Mouse (Mus musculus): ENCODE measurements around the gene Aldoc. TPM values are rescaled to one million over a fixed set of nuclear protein-coding genes. Genes with fewer than 3 reads are reported as not detected.

The Aldoc gene
- total RNA-seq, 2 experiments from 2014 or later = 1.9 to 2.0 TPM

- DNase-seq = no peak
Observed at GRCm38 (mm10) chr11:78332676-78333075, 9.9 kb downstream of the Aldoc start.

DNA sequence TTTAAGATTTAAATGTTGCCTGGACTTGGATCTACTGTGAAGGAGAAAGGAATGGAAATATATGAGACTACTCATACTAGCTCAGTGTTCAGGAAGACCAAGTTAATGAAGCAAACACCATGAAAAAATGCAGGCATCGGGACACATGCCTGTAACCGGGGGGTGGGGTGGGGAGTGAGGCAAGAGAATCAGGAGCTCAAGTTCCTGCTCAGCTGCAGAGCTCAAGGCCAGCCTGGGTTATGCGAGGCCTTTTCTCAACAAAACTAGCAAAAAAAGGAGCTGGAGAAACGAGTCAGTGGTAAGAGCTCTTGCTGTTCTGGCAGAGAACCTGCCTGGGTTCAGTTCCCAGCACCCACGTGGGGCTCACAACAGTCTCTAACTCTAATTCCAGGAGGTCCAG lies 11.2 kb downstream of the Aldoc start:
- no peak for DNase-seq

DNA sequence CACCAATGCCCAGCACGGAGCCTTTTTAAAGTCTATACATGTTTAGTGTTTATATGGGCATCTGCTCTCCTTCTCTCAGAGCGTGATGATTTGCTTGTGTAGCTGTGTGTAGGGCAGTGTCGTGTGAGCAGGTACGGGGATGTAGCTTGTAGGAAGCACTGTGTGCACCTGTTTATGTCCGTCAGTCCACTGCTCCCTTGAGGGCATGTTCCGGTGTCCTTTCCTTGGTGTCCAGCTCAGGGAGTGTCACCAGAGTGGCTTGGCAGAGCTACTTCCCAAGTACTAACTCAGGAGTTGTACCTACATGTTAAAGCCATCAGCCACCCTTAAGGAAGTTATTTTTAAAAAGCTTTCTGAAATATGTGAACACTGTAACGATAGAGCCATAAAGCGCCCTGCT lies 14.3 kb downstream of the Aldoc start:
- DNase-seq = no peak

DNA sequence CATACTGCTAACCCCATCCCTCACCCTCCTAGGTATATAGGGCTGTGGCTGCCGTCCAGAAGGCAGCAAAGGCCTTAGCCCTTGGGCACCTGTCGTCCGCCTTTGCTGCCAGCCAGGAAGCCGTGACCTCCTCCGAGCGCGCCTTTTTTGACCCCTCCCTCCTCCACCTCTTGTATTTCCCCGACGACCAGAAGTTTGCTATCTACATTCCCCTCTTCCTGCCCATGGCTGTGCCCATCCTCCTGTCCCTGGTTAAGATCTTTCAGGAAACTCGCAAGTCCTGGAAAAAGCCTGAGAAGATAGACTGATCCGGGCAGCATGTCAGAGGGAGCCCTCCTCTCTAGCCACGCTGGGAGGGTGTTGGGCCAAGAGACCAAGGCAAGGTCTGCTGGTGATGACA lies 18.9 kb downstream of the Aldoc start:
- no peak for DNase-seq

- DNase-seq = peak; percentile 76
Observed at GRCm38 (mm10) chr11:78343381-78344327, 20.9 kb downstream of the Aldoc start, which contains the start of gene Unc119. Gene Unc119 (plus strand): TSS chr11:78343482.

DNA sequence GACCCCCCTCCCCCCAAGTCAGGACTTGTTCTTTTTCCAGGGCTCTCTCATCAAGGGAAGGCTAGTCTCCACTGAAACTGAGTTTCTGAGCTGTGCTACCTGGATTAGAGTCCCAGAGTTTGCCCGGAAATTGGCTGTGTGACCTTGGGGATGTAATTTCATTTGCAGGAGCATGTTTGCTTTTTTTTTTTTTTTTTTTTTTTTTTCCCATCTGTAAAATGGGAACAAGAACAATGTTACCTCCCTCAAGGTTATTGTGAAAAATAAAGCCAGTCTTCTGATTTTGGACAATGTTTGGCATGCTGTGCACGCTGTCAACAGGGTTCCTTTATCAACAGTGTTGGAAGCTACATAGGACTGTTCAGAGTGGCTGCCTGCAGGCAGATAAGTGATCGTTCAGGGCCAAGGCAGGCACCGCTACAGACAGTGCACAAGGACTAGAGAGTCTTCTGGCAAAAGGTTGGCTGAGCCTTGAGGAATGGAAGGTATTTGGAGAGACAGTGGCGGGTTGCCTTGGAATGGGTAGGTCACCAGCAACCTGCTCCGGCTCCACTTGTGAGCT lies 21.6 kb downstream of the Aldoc start:
- no peak for DNase-seq

DNA sequence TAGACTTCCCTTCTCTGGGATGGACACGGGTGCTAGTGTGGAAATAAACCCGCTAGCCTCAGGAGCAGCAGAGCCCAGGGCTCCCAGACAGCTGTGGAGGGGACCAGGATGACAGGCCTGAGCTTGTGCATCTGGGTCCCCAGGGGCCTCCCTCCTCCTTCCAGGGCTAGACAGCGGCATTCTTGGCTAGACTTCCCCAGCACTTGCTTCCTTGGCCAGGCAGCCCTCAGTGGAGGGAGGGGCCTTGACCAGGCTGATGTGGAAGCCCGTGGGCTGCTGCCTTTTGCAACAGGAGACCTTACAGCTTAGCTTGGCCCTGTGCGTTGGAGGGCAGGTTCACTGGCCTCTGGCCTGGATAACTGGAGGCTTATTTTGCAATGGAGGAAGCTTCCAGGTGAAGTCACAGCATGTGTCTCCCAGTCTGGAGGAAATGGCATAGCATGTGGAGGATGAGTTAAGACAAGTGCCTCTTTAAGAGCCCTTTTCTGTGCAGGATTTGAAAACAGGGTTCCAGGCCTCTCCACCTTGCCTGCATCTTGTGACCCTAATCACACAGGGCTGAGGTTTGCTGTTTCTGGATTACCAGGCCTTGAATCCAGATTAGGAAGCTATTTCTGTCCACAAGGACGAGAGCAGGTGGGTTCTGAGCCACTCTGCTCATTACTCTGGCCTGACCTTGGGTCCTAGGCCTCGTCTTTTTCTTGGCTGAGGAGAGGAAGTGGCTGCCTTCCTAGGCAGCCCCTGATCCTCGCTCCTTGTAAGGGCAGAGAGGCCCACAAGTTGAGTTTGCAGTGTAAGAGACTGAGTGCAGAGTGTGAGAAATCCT lies 22.3 kb downstream of the Aldoc start:
- peak; percentile 74 for DNase-seq

GRCm38 (mm10) chr11:78345801-78346200 lies 23.0 kb downstream of the Aldoc start:
- DNase-seq = no peak

GRCm38 (mm10) chr11:78346326-78347069 lies 23.7 kb downstream of the Aldoc start:
- no peak for DNase-seq

DNA sequence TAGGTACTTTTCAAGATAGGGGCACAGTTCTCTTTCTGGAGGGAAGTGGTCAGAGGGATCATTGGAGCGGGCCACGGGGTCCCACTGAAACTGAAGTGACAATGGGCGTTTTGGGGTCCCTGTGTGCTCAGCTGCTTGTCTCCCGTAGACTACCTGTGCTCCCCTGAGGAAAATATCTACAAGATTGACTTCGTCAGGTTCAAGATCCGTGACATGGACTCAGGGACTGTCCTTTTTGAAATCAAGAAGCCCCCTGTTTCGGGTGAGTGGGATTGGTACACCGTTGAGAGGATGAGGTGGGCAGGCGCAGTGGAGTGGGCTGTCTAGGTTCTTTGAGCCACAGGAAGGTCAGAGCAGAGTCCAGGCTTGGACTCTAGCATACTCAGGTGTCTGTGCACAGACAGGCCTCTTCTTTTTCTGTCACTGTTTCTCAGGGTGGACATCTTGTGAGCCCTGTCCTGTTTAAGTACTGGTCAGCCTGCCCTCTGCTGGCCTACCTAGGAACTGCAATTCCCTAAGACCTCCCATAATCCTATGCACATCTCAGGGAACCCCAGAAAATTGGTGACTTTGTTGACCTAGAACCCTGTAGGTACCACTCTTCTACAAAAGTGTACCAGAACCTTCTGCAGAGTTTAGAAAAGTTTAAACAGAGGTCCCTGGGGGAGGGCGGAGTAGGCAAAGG lies 24.4 kb downstream of the Aldoc start:
- peak; percentile 79 for DNase-seq

DNA sequence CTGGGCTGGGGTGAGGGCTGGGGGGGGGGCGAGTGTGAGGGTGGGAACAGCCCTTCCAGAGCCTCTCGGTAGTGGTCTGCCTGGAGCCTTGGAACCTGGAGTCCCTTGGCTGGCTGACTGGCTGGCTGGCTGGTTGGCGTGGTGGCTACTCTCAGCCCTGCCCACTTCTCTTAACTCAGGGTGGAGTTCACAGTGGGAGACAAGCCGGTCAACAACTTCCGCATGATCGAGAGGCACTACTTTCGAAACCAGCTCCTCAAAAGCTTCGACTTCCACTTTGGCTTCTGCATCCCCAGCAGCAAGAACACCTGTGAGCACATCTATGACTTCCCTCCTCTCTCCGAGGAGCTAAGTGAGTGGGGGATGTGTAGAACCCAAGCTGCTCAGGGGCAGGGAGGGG lies 25.1 kb downstream of the Aldoc start:
- no peak for DNase-seq

- DNase-seq = no peak
Observed at GRCm38 (mm10) chr11:78348474-78348873, 25.7 kb downstream of the Aldoc start.

- no peak for DNase-seq
Observed at GRCm38 (mm10) chr11:78349441-78350358, 26.9 kb downstream of the Aldoc start.

DNA sequence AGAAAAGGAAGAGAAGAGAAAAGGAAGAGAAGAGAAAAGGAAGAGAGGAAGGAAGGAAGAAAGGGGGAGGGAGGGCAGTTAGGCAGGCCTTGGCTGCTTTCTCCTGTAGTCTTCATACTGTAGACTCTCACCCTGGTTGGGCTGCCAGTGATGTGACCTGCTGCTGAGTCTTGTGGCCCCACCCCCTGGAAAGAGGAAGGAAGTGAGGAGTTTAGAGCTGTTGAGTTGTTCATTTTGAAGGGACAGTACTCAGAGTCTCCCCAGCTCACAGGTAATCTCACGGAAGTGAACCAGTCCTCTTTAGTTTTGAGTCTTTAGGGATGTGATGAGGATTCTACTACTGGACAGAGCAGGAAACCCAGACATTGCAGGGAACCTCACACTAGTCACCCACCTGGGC lies 30.3 kb downstream of the Aldoc start:
- no peak for DNase-seq

DNA sequence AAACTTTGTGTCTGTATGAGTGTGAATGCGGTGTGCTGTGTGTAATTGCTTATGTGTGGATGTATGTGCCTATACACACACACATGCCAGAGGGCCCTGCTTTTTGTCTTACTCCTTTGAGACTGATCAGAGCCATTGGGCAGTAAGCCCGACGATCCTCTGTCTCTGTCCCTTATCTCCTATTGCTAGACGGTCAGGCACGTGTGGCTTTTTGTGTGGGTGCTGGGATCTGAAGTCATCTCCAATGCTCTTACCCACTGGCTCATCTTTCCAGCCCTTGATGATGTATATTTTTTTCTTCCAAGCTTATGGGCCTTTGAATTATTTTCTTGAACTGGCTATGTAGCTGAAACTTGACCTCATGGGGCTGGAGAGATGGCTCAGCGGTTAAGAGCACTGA lies 32.1 kb downstream of the Aldoc start:
- no peak for DNase-seq

GRCm38 (mm10) chr11:78355471-78356238 lies 32.9 kb downstream of the Aldoc start:
- peak; percentile 88 for DNase-seq

DNA sequence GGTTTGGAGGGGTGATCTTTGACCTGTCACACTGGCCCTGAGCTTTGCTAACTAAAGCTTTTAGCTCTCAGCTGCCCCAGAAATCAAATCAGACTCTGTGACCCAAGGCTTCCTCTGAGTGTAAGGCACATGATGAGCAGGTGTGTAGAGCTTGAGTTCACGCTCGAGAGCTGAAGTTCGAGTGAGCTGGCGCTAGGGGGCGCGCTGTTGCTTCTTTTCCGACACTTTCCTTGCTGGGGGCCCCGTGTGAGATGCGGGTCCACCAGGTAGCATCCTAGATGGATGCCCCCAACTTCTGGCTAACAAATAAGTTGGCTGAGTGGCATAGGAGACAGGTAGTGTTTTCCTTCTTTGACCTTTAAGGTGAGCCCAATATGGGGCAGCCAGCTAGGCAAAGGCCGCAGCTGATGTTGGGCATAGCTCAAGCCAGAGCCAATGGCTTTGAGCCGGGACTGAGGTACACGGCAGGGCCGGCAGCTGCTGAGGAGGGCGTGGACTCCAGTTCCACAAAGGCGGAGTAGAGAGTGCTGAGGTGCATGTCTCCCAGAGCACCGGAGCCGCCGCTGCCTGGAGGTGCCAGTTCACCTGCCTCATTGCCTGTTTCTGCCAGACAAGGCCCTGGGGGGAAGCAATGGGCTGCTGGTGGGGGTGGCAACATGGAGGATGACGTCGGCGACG lies 35.7 kb downstream of the Aldoc start:
- DNase-seq = peak; percentile 50

- DNase-seq = peak; percentile 77
Observed at GRCm38 (mm10) chr11:78360125-78360788, 37.5 kb downstream of the Aldoc start.

All from gastrocnemius, postnatal 10 days (tissue).